Mouse (Mus musculus) erythroblast, embryonic 14.5 days (primary cell): ENCODE measurements around the gene Opn4. TPM values are rescaled to one million over a fixed set of nuclear protein-coding genes. Genes with fewer than 3 reads are reported as not detected.

Source experiments
- H3K27me3 ChIP-seq: 2 replicates; pipeline ENCODE4 v1.6.1; 2012; ENCODE audit warnings: inconsistent platforms; ENCODE audit not compliant: control insufficient read depth
- H3K36me3 ChIP-seq: 2 replicates; pipeline ENCODE4 v1.6.1; 2012; ENCODE audit warnings: mild to moderate bottlenecking, inconsistent platforms; ENCODE audit not compliant: control insufficient read depth
- H3K4me1 ChIP-seq: 2 replicates; pipeline ENCODE4 v1.6.1; 2012; ENCODE audit warnings: inconsistent platforms; ENCODE audit not compliant: control insufficient read depth
- H3K4me3 ChIP-seq: replicated peaks from 2 replicates; pipeline ENCODE3; 2012; ENCODE audit warnings: moderate library complexity, mild to moderate bottlenecking, inconsistent platforms
- H3K9me3 ChIP-seq: 2 replicates; pipeline ENCODE4 v1.6.1; 2012; ENCODE audit warnings: low read length, inconsistent platforms, mixed read lengths; ENCODE audit not compliant: control insufficient read depth
- GATA1 ChIP-seq: IDR thresholded peaks from 2 replicates; pipeline ENCODE4 v1.6.1; 2012; ENCODE audit warnings: low read length, inconsistent platforms, mixed read lengths
- TAL1 ChIP-seq: IDR thresholded peaks from 3 replicates; pipeline ENCODE4 v1.6.1; 2012; ENCODE audit warnings: low read length, inconsistent platforms, mixed read lengths
- polyA plus RNA-seq: library from polyadenylated mRNA; stranded (reverse); fragments of >175 nt; gene quantifications from 2 replicates; pipeline ENCODE4 v1.2.3, GENCODE M21; 2012

Gene Opn4
- polyA plus RNA-seq, 1 experiment = not detected

- peaks cover 10% of the 10 kb centered on the region for H3K4me1 ChIP-seq
- no peaks in the 10 kb centered on the region for H3K27me3 ChIP-seq
- no peak overlapping the region for H3K4me3 ChIP-seq
- H3K36me3 ChIP-seq = no peaks in the 10 kb centered on the region
- TF ChIP-seq TAL1 = no peak
- TF ChIP-seq GATA1 = no peak
- H3K9me3 ChIP-seq = no peaks in the 10 kb centered on the region
Measured at GRCm38 (mm10) chr14:34586871-34587270, 13.1 kb downstream of the Opn4 start.

GRCm38 (mm10) chr14:34585358-34586105 is 14.4 kb downstream of the Opn4 start:
- H3K4me3 ChIP-seq = no peak overlapping the region
- peaks cover 8% of the 10 kb centered on the region for H3K4me1 ChIP-seq
- TF ChIP-seq GATA1 (no peak), TAL1 (no peak)
- H3K27me3 ChIP-seq = no peaks in the 10 kb centered on the region
- no peaks in the 10 kb centered on the region for H3K36me3 ChIP-seq
- H3K9me3 ChIP-seq = no peaks in the 10 kb centered on the region

GRCm38 (mm10) chr14:34582740-34583427 is 17.1 kb downstream of the Opn4 start:
- Histone ChIP-seq H3K4me3 (no peak overlapping the region), H3K9me3 (no peaks in the 10 kb centered on the region), H3K27me3 (no peaks in the 10 kb centered on the region), H3K36me3 (no peaks in the 10 kb centered on the region), H3K4me1 (peaks cover 8% of the 10 kb centered on the region)
- TF ChIP-seq GATA1 = no peak

GRCm38 (mm10) chr14:34576858-34577257 is 23.1 kb downstream of the Opn4 start:
- no peak for TF ChIP-seq GATA1
- TF ChIP-seq TAL1 = no peak
- Histone ChIP-seq H3K27me3 (no peaks in the 10 kb centered on the region), H3K4me1 (no peaks in the 10 kb centered on the region), H3K4me3 (no peak overlapping the region), H3K9me3 (no peaks in the 10 kb centered on the region), H3K36me3 (no peaks in the 10 kb centered on the region)

GRCm38 (mm10) chr14:34574068-34574467 is 25.9 kb downstream of the Opn4 start:
- no peaks in the 10 kb centered on the region for H3K4me1 ChIP-seq
- no peak for TF ChIP-seq TAL1
- H3K9me3 ChIP-seq = no peaks in the 10 kb centered on the region
- peaks cover 8% of the 10 kb centered on the region for H3K27me3 ChIP-seq
- H3K4me3 ChIP-seq = no peak overlapping the region
- no peaks in the 10 kb centered on the region for H3K36me3 ChIP-seq

GRCm38 (mm10) chr14:34573348-34573913 is 26.5 kb downstream of the Opn4 start:
- Histone ChIP-seq H3K9me3 (no peaks in the 10 kb centered on the region), H3K36me3 (no peaks in the 10 kb centered on the region), H3K4me3 (no peak overlapping the region), H3K27me3 (peaks cover 8% of the 10 kb centered on the region), H3K4me1 (no peaks in the 10 kb centered on the region)
- TF ChIP-seq TAL1 = no peak
- no peak for TF ChIP-seq GATA1

GRCm38 (mm10) chr14:34571610-34572387 is 28.1 kb downstream of the Opn4 start:
- TF ChIP-seq GATA1 = no peak
- no peak for TF ChIP-seq TAL1
- H3K36me3 ChIP-seq = no peaks in the 10 kb centered on the region
- H3K4me3 ChIP-seq = no peak overlapping the region
- no peaks in the 10 kb centered on the region for H3K4me1 ChIP-seq
- peaks cover 8% of the 10 kb centered on the region for H3K27me3 ChIP-seq
- H3K9me3 ChIP-seq = no peaks in the 10 kb centered on the region

- Histone ChIP-seq H3K4me1 (no peaks in the 10 kb centered on the region), H3K36me3 (no peaks in the 10 kb centered on the region), H3K27me3 (peaks cover 8% of the 10 kb centered on the region), H3K9me3 (no peaks in the 10 kb centered on the region), H3K4me3 (no peak overlapping the region)
- TF ChIP-seq TAL1 (no peak), GATA1 (no peak)
Measured at GRCm38 (mm10) chr14:34570903-34571302, 29.0 kb downstream of the Opn4 start.

- H3K4me3 ChIP-seq = no peak overlapping the region
- TF ChIP-seq TAL1 = no peak
- no peak for TF ChIP-seq GATA1
- H3K27me3 ChIP-seq = peaks cover 8% of the 10 kb centered on the region
- H3K9me3 ChIP-seq = no peaks in the 10 kb centered on the region
- no peaks in the 10 kb centered on the region for H3K4me1 ChIP-seq
- H3K36me3 ChIP-seq = no peaks in the 10 kb centered on the region
Measured at GRCm38 (mm10) chr14:34570294-34570693, 29.6 kb downstream of the Opn4 start.
